Mouse (Mus musculus) embryo, embryonic 9.5 days (tissue): ENCODE results near the gene Slc17a7.
A peak's percentile ranks its signal among the peaks of the same experiment; 100 is the strongest.

Experiments
- DNase-seq: peaks from one replicate; pipeline ENCODE4 v3.0.0-alpha.2; 2017; ENCODE audit errors: extremely low spot score

The Slc17a7 gene

DNA sequence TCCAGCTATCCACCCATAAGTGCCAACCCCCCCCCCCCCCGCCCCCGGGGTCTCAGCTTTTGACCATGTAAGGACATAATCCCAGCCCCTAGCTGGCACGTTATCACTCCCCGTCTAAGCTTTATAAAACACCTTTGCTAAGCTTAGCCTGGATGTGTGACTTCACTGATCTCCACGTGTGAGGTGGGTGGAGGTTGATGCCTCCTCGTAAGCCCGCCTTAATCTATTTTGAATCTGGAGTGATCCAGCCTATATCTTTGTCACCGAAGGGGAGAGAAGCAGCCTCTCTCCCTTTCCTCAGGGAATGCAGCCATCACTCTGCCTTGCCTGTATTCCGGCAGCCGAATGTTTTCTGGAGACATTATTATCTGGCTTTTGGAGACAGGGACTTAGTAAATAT lies 38.9 kb downstream of the Slc17a7 start:
- no peak for DNase-seq

DNA sequence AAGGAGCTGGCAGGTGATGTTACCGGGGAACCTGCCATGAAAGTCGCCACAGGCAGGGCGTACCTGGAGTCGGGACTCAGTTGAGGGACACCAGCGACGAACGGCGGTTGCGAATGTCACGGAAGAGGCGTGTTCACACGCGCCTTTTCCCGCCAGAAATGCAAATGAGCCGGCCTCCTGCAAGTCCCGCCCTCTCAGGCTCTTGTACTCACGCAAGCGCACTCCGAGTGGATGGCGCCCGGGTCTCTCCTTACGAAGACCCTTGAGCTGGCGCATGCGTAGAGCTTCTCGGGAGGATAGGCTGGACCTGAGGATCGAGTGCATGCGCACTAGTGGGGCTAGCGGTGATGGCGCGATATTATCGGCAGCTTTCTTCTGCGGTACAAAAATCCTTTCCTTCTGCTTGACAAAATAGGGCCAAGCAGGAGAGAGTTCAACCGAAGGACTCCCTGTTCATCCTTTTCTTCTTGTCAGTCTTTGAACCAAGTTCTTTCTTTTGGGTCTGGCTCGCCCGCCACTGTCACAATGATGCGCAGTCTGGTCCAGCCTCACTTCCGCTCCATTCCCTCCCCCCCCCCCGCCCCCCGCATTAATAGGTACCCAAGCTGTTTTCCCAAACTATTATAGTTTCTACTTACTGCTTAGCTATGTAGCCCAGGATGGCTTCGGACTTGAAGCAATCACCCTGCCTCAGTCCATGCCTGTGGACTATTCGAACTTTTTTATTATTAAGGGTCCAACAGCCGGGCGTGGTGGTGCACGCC lies 40.8 kb downstream of the Slc17a7 start, which contains the start of gene Ccdc155:
Gene Ccdc155 (minus strand): TSS at position 513 of the 764 bp plus-strand sequence.
- peak; percentile 94 for DNase-seq

- DNase-seq = no peak
These were observed 44.5 kb downstream of the Slc17a7 start for GRCm38 (mm10) chr7:45208260-45208659.

DNA sequence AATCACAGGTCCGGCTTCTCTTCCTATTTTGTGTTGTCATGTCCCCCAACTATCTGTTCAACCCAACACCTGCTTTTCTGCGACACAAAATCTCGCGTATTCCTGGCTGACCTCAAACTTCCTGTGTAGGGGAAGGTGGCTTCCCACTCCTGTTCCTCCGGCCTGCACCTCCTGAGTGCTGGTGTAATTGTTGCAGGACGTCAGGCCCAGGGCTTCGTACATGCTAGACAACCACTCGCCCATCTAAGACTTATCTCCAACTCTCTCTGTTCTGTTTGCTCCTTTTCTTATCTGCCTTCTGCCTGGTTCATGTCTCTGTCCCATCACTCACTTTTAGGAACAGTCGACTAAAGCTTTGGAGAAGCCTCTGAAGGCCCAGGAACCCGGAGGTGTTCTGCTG lies 47.3 kb downstream of the Slc17a7 start:
- no peak for DNase-seq

DNA sequence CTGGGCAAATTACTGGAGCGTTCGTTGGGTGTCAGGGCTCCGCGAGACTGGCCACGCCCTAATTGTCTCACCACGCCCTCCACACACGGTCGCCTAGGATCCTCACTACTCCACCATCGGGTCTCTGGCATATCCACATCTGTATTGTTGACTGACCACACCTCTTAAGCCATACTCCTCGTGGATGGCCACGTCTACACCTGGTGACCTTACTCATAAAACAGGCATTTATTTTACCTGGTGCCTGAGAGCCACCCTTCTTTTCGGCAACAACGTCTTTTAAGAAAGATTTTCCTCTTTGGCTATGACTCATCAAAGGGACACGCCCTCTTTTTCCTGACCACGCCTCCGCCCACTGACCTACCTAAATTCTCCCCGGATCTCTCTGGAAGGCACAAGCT lies 48.1 kb downstream of the Slc17a7 start, which contains the start of gene Dkkl1:
Gene Dkkl1 (minus strand): TSS at position 297 of the 401 bp plus-strand sequence.
- no peak for DNase-seq

- DNase-seq = no peak
These were observed 48.6 kb downstream of the Slc17a7 start for GRCm38 (mm10) chr7:45212356-45212755.

DNA sequence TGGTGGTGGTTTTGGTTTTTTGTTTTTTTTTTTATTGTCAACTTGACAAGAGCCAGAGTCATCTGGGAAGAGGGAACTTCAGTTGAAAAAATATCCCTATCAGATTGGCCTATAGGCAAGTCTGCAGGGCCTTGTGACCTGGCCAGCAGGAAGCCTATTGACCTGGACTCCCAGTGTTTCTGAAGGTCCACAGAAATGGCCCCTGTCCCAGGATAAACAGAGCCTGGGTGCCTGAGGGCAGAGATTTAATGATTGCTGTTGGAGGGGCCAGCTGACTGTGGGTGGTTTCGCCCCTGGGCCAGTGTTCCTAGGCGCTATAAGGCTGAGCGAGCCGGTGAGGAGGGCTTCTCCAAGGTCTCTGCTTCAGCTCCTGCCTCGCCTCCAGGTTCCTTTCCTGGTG lies 50.0 kb downstream of the Slc17a7 start:
- DNase-seq = no peak

GRCm38 (mm10) chr7:45215673-45216441 lies 52.1 kb downstream of the Slc17a7 start, which contains the start of gene Tead2:
TSS of gene Tead2 (plus strand) at chr7:45215753.
- DNase-seq = peak; percentile 89

GRCm38 (mm10) chr7:45216442-45217183 lies 52.9 kb downstream of the Slc17a7 start:
- peak; percentile 94 for DNase-seq

DNA sequence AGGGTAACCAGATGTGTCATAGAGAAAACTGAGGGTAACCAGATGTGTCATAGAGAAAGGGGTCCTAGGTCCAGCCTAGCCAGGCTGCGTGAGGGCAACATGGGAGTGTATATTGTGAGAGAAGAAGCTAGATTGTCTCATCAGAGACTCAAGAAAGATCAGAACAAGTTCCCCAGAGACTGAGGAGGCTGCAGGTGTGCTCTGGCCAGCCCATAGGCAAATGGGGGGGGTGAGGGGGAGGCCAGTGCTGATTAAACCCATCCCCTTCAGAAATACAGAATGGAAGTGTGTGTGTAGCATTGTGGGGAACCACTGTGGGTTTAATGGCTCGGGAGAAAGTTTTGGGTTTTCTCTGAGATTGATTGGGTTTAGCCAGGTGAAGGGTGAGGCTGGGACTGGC lies 57.9 kb downstream of the Slc17a7 start:
- no peak for DNase-seq

DNA sequence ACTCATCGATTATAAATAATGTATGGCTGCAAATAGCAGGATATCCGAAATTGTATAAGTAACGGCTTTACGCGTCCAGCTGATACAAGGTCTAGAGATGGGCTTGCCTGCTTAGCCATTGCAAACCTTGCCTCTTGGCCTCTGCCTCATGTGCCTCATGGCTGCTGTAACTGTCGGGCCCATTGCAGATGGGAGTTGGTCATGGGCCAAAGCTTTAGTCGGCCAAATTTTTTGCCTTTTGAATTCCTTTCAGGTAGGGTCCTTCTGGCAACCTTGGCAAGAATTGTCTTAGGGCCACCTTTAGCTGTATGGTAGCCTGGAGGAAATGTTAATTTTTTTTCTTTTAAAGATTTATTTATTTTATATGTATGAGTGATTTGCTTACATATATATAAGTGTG lies 61.1 kb downstream of the Slc17a7 start:
- no peak for DNase-seq
